Mouse (Mus musculus): ENCODE measurements at regions not wholly inside any gene's neighbourhood (a gene's known extent, or its start where the extent isn't known, plus 50 kb on each side); places are given as distances from the start of the nearest gene placed in this dataset.

- Histone ChIP-seq H3K27ac (no peak overlapping the region), H3K36me3 (no peaks in the 10 kb centered on the region), H3K4me3 (replicated peaks) (no peak overlapping the region), H3K9me3 (replicated peaks) (no peaks in the 10 kb centered on the region), H3K4me2 (no peak overlapping the region), H3K9ac (no peak overlapping the region), H3K4me1 (replicated peaks) (no peaks in the 10 kb centered on the region), H3K27me3 (no peaks in the 10 kb centered on the region)
- WGBS (ENCODE audit: insufficient replicate concordance) = 78% methylated on average over 6 of the region's 6 CpGs
- DNase-seq (no peak), ATAC-seq (ENCODE audit: low read depth) (no peak)
Measured at GRCm38 (mm10) chr12:74518032-74518431, 201.8 kb upstream of the Gm11042 start.

GRCm38 (mm10) chr12:74516527-74516926, 200.3 kb upstream of the Gm11042 start:
- no peak overlapping the region for H3K4me2 ChIP-seq
- H3K9me3 ChIP-seq (replicated peaks) = no peaks in the 10 kb centered on the region
- H3K27me3 ChIP-seq = no peaks in the 10 kb centered on the region
- no peak overlapping the region for H3K9ac ChIP-seq
- WGBS (ENCODE audit: insufficient replicate concordance) = 56% methylated on average over 3 of the region's 3 CpGs
- no peak overlapping the region for H3K4me3 ChIP-seq (replicated peaks)
- no peak for DNase-seq
- H3K4me1 ChIP-seq (replicated peaks) = no peaks in the 10 kb centered on the region
- no peak overlapping the region for H3K27ac ChIP-seq
- ATAC-seq (ENCODE audit: low read depth) = no peak
- no peaks in the 10 kb centered on the region for H3K36me3 ChIP-seq

GRCm38 (mm10) chr12:74502791-74503190, 186.6 kb upstream of the Gm11042 start:
- H3K36me3 ChIP-seq = no peaks in the 10 kb centered on the region
- no peak for DNase-seq
- no peak for ATAC-seq (ENCODE audit: low read depth)
- no peaks in the 10 kb centered on the region for H3K27me3 ChIP-seq
- 69% methylated on average over 2 of the region's 2 CpGs for WGBS (ENCODE audit: insufficient replicate concordance)
- no peaks in the 10 kb centered on the region for H3K4me1 ChIP-seq (replicated peaks)
- no peak overlapping the region for H3K27ac ChIP-seq
- H3K9ac ChIP-seq = no peak overlapping the region
- H3K9me3 ChIP-seq (replicated peaks) = no peaks in the 10 kb centered on the region
- H3K4me2 ChIP-seq = no peak overlapping the region
- H3K4me3 ChIP-seq (replicated peaks) = no peak overlapping the region

- WGBS (ENCODE audit: insufficient replicate concordance) = 29% methylated on average over 2 of the region's 2 CpGs
- no peak for ATAC-seq (ENCODE audit: low read depth)
- no peak overlapping the region for H3K27ac ChIP-seq
Measured at GRCm38 (mm10) chr12:74477619-74478018, 161.4 kb upstream of the Gm11042 start.

GRCm38 (mm10) chr12:74474741-74475140, 158.5 kb upstream of the Gm11042 start:
- Histone ChIP-seq H3K4me2 (no peak overlapping the region), H3K27me3 (no peaks in the 10 kb centered on the region), H3K36me3 (no peaks in the 10 kb centered on the region), H3K4me1 (replicated peaks) (no peaks in the 10 kb centered on the region), H3K27ac (no peak overlapping the region), H3K4me3 (replicated peaks) (no peak overlapping the region), H3K9me3 (replicated peaks) (no peaks in the 10 kb centered on the region), H3K9ac (no peak overlapping the region)
- 57% methylated on average over 1 of the region's 1 CpGs for WGBS (ENCODE audit: insufficient replicate concordance)
- no peak for DNase-seq
- ATAC-seq (ENCODE audit: low read depth) = no peak

More at GRCm38 (mm10) chr12:74477619-74478018, 161.4 kb upstream of the Gm11042 start:
- Histone ChIP-seq H3K9ac (no peak overlapping the region), H3K4me2 (no peak overlapping the region), H3K36me3 (no peaks in the 10 kb centered on the region), H3K4me3 (replicated peaks) (no peak overlapping the region), H3K27me3 (no peaks in the 10 kb centered on the region), H3K9me3 (replicated peaks) (0 out of 2 replicates have a peak, but pooled peaks cover 4% of the 10 kb centered on the region), H3K4me1 (replicated peaks) (no peaks in the 10 kb centered on the region)
- DNase-seq = no peak

GRCm38 (mm10) chr12:74458521-74458920, 142.3 kb upstream of the Gm11042 start:
- Histone ChIP-seq H3K36me3 (no peaks in the 10 kb centered on the region), H3K27ac (no peak overlapping the region), H3K9me3 (replicated peaks) (no peaks in the 10 kb centered on the region), H3K4me3 (replicated peaks) (no peak overlapping the region), H3K27me3 (no peaks in the 10 kb centered on the region), H3K4me2 (no peak overlapping the region), H3K4me1 (replicated peaks) (no peaks in the 10 kb centered on the region), H3K9ac (no peak overlapping the region)
- ATAC-seq (ENCODE audit: low read depth) (no peak), DNase-seq (no peak)
- 45% methylated on average over 4 of the region's 4 CpGs for WGBS (ENCODE audit: insufficient replicate concordance)

- no peak for DNase-seq
Measured at GRCm38 (mm10) chr12:74452375-74453090, 136.3 kb upstream of the Gm11042 start.

GRCm38 (mm10) chr12:74448248-74448647, 132.1 kb upstream of the Gm11042 start:
- ATAC-seq (ENCODE audit: low read depth) (no peak), DNase-seq (no peak)
- Histone ChIP-seq H3K27me3 (no peaks in the 10 kb centered on the region), H3K4me3 (replicated peaks) (no peak overlapping the region), H3K9me3 (replicated peaks) (no peaks in the 10 kb centered on the region), H3K9ac (no peak overlapping the region), H3K4me1 (replicated peaks) (no peaks in the 10 kb centered on the region), H3K4me2 (no peak overlapping the region), H3K27ac (no peak overlapping the region), H3K36me3 (no peaks in the 10 kb centered on the region)
- 55% methylated on average over 4 of the region's 4 CpGs for WGBS (ENCODE audit: insufficient replicate concordance)

More at GRCm38 (mm10) chr12:74452375-74453090, 136.3 kb upstream of the Gm11042 start:
- H3K9ac ChIP-seq = no peak overlapping the region
- no peak overlapping the region for H3K4me3 ChIP-seq (replicated peaks)
- no peaks in the 10 kb centered on the region for H3K36me3 ChIP-seq
- H3K27me3 ChIP-seq = no peaks in the 10 kb centered on the region
- 52% methylated on average over 4 of the region's 4 CpGs for WGBS (ENCODE audit: insufficient replicate concordance)
- H3K4me2 ChIP-seq = no peak overlapping the region
- no peaks in the 10 kb centered on the region for H3K4me1 ChIP-seq (replicated peaks)
- ATAC-seq (ENCODE audit: low read depth) = no peak
- no peaks in the 10 kb centered on the region for H3K9me3 ChIP-seq (replicated peaks)
- no peak overlapping the region for H3K27ac ChIP-seq

GRCm38 (mm10) chr12:74434874-74435273, 118.7 kb upstream of the Gm11042 start:
- DNase-seq = no peak
- H3K4me3 ChIP-seq (replicated peaks) = no peak overlapping the region
- H3K4me2 ChIP-seq = no peak overlapping the region
- no peaks in the 10 kb centered on the region for H3K9me3 ChIP-seq (replicated peaks)
- H3K36me3 ChIP-seq = no peaks in the 10 kb centered on the region
- WGBS (ENCODE audit: insufficient replicate concordance) = 53% methylated on average over 4 of the region's 4 CpGs
- H3K9ac ChIP-seq = no peak overlapping the region
- no peak overlapping the region for H3K27ac ChIP-seq
- H3K27me3 ChIP-seq = no peaks in the 10 kb centered on the region
- no peak for ATAC-seq (ENCODE audit: low read depth)
- H3K4me1 ChIP-seq (replicated peaks) = no peaks in the 10 kb centered on the region

GRCm38 (mm10) chr12:74414738-74415137, 98.5 kb upstream of the Gm11042 start:
- no peaks in the 10 kb centered on the region for H3K4me1 ChIP-seq (replicated peaks)
- no peak overlapping the region for H3K4me2 ChIP-seq
- ATAC-seq (ENCODE audit: low read depth) = no peak
- WGBS (ENCODE audit: insufficient replicate concordance) = 59% methylated on average over 2 of the region's 2 CpGs
- H3K27ac ChIP-seq = no peak overlapping the region
- H3K36me3 ChIP-seq = no peaks in the 10 kb centered on the region
- no peak for DNase-seq
- H3K9ac ChIP-seq = no peak overlapping the region
- H3K27me3 ChIP-seq = no peaks in the 10 kb centered on the region
- H3K9me3 ChIP-seq (replicated peaks) = no peaks in the 10 kb centered on the region
- H3K4me3 ChIP-seq (replicated peaks) = no peak overlapping the region

- no peaks in the 10 kb centered on the region for H3K4me1 ChIP-seq (replicated peaks)
- DNase-seq = no peak
- WGBS (ENCODE audit: insufficient replicate concordance) = 60% methylated on average over 2 of the region's 2 CpGs
Measured at GRCm38 (mm10) chr12:74410511-74410910, 94.3 kb upstream of the Gm11042 start.

GRCm38 (mm10) chr12:74407591-74408095, 91.4 kb upstream of the Gm11042 start:
- no peaks in the 10 kb centered on the region for H3K4me1 ChIP-seq (replicated peaks)
- no peak overlapping the region for H3K9ac ChIP-seq
- no peak overlapping the region for H3K27ac ChIP-seq
- no peak for ATAC-seq (ENCODE audit: low read depth)
- no peak overlapping the region for H3K4me3 ChIP-seq (replicated peaks)
- DNase-seq = no peak
- no peaks in the 10 kb centered on the region for H3K36me3 ChIP-seq
- WGBS (ENCODE audit: insufficient replicate concordance) = 77% methylated on average over 3 of the region's 3 CpGs
- no peak overlapping the region for H3K4me2 ChIP-seq
- no peaks in the 10 kb centered on the region for H3K9me3 ChIP-seq (replicated peaks)
- no peaks in the 10 kb centered on the region for H3K27me3 ChIP-seq

More at GRCm38 (mm10) chr12:74410511-74410910, 94.3 kb upstream of the Gm11042 start:
- Histone ChIP-seq H3K9ac (no peak overlapping the region), H3K9me3 (replicated peaks) (no peaks in the 10 kb centered on the region), H3K4me3 (replicated peaks) (no peak overlapping the region), H3K4me2 (no peak overlapping the region), H3K36me3 (no peaks in the 10 kb centered on the region), H3K27ac (no peak overlapping the region), H3K27me3 (no peaks in the 10 kb centered on the region)
- ATAC-seq (ENCODE audit: low read depth) = no peak

Measured in liver, embryonic 13.5 days (tissue).